Mouse (Mus musculus) stomach, embryonic 16.5 days (tissue): ENCODE results near the gene Dnmt3c. TPM values are rescaled to one million over a fixed set of nuclear protein-coding genes. Genes with fewer than 3 reads are reported as not detected.

Experiments
- ATAC-seq: fragments of 200-750 bp; cut with Nextera tagmentation; 2 replicates; pipeline ENCODE4 v1.8.0; 2017; ENCODE audit warnings: moderate number of reproducible peaks, moderate TSS enrichment; ENCODE audit not compliant: insufficient read depth, low FRiP score
- H3K27ac ChIP-seq: fragments of 300-500 bp; sonication (generic); 2 replicates; pipeline ENCODE4 v1.5.1; 2014; ENCODE audit warnings: low read length
- H3K27me3 ChIP-seq: fragments of 300-500 bp; sonication (generic); 2 replicates; pipeline ENCODE4 v1.6.1; 2014; ENCODE audit warnings: low read length, control low read depth, mixed read lengths; ENCODE audit not compliant: control insufficient read depth, insufficient read depth
- H3K36me3 ChIP-seq: fragments of 300-500 bp; sonication (generic); 2 replicates; pipeline ENCODE4 v1.6.1; 2014; ENCODE audit warnings: low read length; ENCODE audit not compliant: control insufficient read depth, insufficient read depth
- H3K4me1 ChIP-seq: fragments of 300-500 bp; sonication (generic); 2 replicates; pipeline ENCODE4 v1.6.1; 2014; ENCODE audit warnings: low read length, control low read depth, mixed read lengths; ENCODE audit not compliant: control insufficient read depth, insufficient read depth
- H3K4me2 ChIP-seq: fragments of 300-500 bp; sonication (generic); 2 replicates; pipeline ENCODE4 v1.6.1; 2014; ENCODE audit warnings: low read depth, low read length, mixed read lengths
- H3K4me3 ChIP-seq: fragments of 300-500 bp; sonication (generic); replicated peaks from 2 replicates; pipeline ENCODE4 v1.5.1; 2014; ENCODE audit warnings: mild to moderate bottlenecking, low read length
- H3K9ac ChIP-seq: fragments of 300-500 bp; sonication (generic); 2 replicates; pipeline ENCODE4 v1.6.1; 2014; ENCODE audit warnings: low read length
- H3K9me3 ChIP-seq: fragments of 300-500 bp; sonication (generic); replicated peaks from 2 replicates; pipeline ENCODE4 v1.6.1; 2016; ENCODE audit warnings: low read length, control low read depth; ENCODE audit not compliant: control insufficient read depth
- WGBS: fragments of 180-500 bp; shearing (Covaris S2); extraction: QIAGEN DNeasy Blood & Tissue Kit; methylation state at CpG from one replicate; pipeline ENCODE4 v1.1.7; 2014; 5-methylcytosine and 5-hydroxymethylcytosine counted together
- polyA plus RNA-seq: library from polyadenylated mRNA; unstranded; fragments of >200 nt; fragmentation: Nextera tagmentation; extraction: Ambion mirVana; gene quantifications from 2 replicates; pipeline ENCODE4 v1.2.1, GENCODE M21; 2015

Gene Dnmt3c
- polyA plus RNA-seq, 1 experiment from 2014 or later: 0.06 TPM

DNA sequence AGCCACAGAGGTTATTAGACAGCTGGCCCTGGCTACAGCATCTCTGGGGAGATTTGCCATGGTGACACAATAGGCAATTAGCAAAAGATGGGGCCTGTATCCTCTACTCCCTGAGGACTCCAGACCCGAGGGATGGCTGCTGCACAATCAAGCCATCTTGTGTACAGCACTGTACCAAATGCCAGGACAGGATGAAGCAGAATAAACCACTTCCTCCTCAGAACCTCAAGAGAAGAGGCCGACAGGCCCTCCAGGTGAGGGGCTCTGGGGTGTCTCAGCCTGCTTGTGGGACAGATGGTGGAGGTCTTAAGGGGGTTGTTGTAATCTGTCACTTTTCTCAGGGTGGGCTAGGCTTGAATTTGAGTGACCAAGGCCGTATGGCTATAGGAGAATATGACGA, 37.6 kb downstream of the Dnmt3c start:
- no peaks in the 10 kb centered on the region for H3K9me3 ChIP-seq
- no peak overlapping the region for H3K4me2 ChIP-seq
- H3K27ac ChIP-seq: no peak overlapping the region
- no peaks in the 10 kb centered on the region for H3K36me3 ChIP-seq
- H3K27me3 ChIP-seq: no peaks in the 10 kb centered on the region
- no peak for ATAC-seq
- H3K4me3 ChIP-seq: no peak overlapping the region
- H3K4me1 ChIP-seq: no peaks in the 10 kb centered on the region
- WGBS: 71% methylated on average over 4 of the region's 4 CpGs
- H3K9ac ChIP-seq: no peak overlapping the region

DNA sequence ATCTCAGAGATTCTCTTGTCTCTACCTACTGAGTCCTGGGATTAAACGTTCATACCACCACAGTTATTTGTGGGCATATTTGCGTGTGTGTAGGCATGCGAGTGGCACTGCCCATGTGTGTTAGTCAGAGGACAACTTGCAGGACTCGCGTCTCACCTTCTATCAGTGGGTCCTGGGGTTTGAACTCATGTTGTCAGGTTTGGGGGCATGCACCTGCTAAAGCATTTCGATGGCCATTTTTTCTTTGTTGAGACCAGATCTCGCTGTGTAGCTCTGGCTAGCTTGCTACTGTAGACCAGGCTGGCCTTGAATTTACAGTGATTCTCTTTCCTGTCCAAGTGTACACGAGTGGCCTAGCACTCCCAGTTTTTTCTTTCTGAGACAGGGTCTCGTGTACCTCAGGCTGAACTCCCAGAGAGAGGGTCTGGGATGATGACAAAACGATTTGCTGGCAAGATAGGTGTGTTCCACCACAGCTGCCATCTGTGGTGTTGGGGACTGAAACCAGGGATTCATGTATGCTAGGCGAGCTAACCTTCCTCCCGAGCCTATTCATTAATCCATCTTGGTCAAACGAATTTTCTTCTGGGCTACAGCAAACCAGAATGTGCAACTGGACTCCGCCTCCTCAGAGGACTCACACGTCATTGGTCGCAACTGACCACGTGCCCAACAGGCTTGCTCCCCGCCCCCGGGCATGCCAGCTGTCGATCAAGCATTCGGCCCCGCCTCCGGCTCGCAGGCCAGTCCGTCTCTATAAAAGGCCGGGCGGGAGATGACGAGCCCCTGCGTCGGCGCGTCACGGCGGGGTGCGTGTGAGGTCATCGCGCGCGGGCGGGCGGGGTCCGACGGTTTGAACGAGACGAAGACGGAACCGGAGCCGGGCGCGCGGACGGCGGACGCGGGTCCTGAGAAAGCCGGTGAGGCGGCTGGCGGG, 44.3 kb downstream of the Dnmt3c start, which contains the start of gene Mapre1:
TSS of gene Mapre1 (plus strand) at position 775 of the 937 bp plus-strand sequence.
- Histone ChIP-seq H3K4me3 (peak within 1 kb of the TSS; percentile 61), H3K4me1 (peaks cover 19% of the 10 kb centered on the region), H3K4me2 (peak within 1 kb of the TSS; percentile 89), H3K9me3 (no peaks in the 10 kb centered on the region), H3K27me3 (no peaks in the 10 kb centered on the region), H3K36me3 (no peaks in the 10 kb centered on the region), H3K9ac (peak within 1 kb of the TSS; percentile 97), H3K27ac (peak within 1 kb of the TSS; percentile 94)
- 10% methylated on average over 58 of the region's 58 CpGs for WGBS
- ATAC-seq: peak; percentile 98

DNA sequence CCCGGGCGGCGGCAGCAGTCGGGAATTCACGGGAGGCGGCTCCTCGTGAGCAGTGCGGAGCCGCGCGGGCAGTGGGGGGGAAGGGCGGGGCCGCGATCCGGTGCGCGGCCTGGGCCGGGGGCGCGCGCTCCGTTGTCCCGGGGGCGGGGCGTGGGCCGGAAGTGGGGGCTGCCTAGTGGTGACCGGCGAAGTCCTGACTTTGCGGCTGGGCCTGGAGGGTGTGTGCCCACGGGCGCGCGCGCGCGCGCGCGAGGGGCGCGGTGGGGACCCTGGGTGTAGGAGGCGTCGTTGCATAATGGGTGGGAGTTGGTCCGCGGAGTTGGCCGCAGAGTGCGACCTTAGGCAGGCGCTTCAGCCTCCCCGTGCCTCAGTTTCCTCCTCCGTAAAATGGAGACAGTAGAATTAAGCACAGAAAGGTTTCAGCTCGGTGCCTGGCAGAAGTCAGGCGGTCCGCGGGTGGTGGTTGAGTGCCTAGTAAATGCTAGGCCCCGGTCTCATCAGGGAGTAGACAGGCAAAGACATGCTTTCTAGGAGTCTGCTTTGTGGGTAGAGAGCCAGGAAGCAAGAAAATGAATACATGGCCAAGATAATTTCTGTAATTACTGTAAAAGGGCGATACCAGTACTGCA, 45.1 kb downstream of the Dnmt3c start:
- Histone ChIP-seq H3K9ac (peak overlapping the region; percentile 97), H3K4me1 (peaks cover 19% of the 10 kb centered on the region), H3K27me3 (no peaks in the 10 kb centered on the region), H3K9me3 (no peaks in the 10 kb centered on the region), H3K4me3 (peak overlapping the region; percentile 61), H3K36me3 (no peaks in the 10 kb centered on the region), H3K27ac (peak overlapping the region; percentile 94), H3K4me2 (peak overlapping the region; percentile 89)
- 1% methylated on average over 56 of the region's 56 CpGs for WGBS
- ATAC-seq: peak; percentile 87

DNA sequence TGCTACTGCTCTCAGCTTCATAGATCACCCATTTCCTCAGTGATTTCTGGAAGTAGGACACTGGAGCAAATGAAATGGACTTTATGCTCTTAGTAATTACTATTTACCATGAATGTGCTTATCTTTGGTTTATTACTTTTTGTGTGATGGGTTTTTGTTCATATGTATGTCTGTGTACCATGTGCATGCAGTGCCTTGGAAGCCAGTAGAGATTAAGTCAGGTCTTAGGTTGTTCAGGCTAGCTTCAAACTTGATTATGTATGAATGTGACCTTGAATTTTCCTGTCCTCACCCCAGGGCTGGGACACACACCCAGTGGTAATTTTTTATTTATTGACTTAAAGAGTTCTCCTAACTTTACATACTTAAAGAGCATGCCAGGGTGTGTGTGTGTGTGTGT, 51.5 kb downstream of the Dnmt3c start:
- no peak overlapping the region for H3K27ac ChIP-seq
- no peak overlapping the region for H3K4me3 ChIP-seq
- H3K9ac ChIP-seq: no peak overlapping the region
- no peak overlapping the region for H3K4me2 ChIP-seq
- no peaks in the 10 kb centered on the region for H3K27me3 ChIP-seq
- H3K9me3 ChIP-seq: no peaks in the 10 kb centered on the region
- ATAC-seq: no peak
- peaks cover 8% of the 10 kb centered on the region for H3K4me1 ChIP-seq
- no peaks in the 10 kb centered on the region for H3K36me3 ChIP-seq

DNA sequence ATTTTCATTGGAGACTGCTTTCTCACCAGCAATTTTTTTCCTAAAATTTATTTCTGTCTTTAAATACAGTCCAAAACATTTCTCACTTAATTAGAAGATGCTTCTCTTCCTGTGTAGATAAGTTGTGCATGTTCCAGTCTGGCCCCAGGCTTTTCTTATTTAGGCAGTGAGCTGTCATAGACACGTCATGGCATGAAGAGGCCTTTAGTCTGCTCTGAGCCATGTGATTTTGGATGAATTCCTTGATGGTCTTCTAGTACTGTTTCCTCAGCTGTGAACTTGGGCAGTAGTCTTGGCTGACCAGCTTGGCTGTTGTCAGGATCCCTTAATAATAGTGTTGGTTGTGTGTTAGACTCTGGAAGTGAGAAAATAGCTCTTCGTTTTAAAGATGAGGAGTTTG, 53.9 kb downstream of the Dnmt3c start:
- WGBS: 85% methylated on average over 2 of the region's 2 CpGs
- Histone ChIP-seq H3K4me3 (no peak overlapping the region), H3K27me3 (no peaks in the 10 kb centered on the region), H3K9ac (no peak overlapping the region), H3K27ac (no peak overlapping the region), H3K4me1 (no peaks in the 10 kb centered on the region), H3K36me3 (no peaks in the 10 kb centered on the region), H3K4me2 (no peak overlapping the region), H3K9me3 (no peaks in the 10 kb centered on the region)
- no peak for ATAC-seq

DNA sequence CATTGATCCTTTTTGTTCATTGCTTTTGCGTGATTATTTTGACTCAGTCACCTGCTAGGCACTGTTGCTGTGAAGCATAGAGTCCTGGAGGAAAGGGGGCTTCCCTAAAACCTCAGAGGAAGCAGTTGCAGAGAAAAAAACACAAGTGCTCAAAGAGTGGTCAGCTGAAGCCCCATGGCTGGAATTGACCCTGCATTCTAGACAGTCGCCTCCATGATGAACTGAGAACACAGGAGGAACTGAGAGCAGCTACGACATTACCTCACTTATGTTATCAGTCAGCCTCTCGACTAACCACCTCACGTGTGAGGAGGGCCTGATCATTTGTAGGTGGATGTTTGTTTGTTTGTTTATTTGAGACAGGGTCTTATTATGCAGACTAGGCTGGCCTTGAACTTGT, 65.7 kb downstream of the Dnmt3c start:
- H3K27me3 ChIP-seq: no peaks in the 10 kb centered on the region
- WGBS: 86% methylated on average over 5 of the region's 5 CpGs
- no peak overlapping the region for H3K27ac ChIP-seq
- no peak for ATAC-seq
- H3K9ac ChIP-seq: no peak overlapping the region
- peaks cover 19% of the 10 kb centered on the region; the same call in 1 of the 2 replicates for H3K36me3 ChIP-seq
- no peaks in the 10 kb centered on the region for H3K4me1 ChIP-seq
- H3K4me2 ChIP-seq: no peak overlapping the region
- H3K4me3 ChIP-seq: no peak overlapping the region
- H3K9me3 ChIP-seq: no peaks in the 10 kb centered on the region

DNA sequence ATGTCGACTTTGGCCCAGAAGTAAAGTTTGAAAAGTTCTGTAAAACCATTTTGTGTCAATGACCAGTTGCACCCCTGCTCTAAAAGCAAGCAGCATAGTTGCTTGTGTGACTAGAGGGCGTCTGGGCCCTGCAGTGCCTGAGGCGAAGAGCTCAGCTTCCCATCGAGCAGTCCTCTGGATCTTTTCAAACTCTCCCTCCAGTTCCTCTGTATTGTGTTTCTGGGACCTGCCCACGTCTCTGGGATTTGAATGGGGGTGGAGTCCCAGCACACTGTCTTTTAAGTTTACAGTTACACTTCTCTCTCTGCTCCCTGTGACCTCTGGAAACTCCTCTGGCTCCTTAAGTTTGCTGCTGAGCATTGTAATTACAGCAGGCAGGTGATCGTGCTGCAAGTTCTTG, 71.0 kb downstream of the Dnmt3c start:
- H3K36me3 ChIP-seq: peaks cover 10% of the 10 kb centered on the region; the same call in 1 of the 2 replicates
- WGBS: 55% methylated on average over 6 of the region's 6 CpGs
- H3K4me1 ChIP-seq: no peaks in the 10 kb centered on the region
- no peak overlapping the region for H3K9ac ChIP-seq
- no peak overlapping the region for H3K27ac ChIP-seq
- H3K9me3 ChIP-seq: no peaks in the 10 kb centered on the region
- H3K27me3 ChIP-seq: no peaks in the 10 kb centered on the region
- no peak overlapping the region for H3K4me2 ChIP-seq
- no peak overlapping the region for H3K4me3 ChIP-seq
- ATAC-seq: no peak

DNA sequence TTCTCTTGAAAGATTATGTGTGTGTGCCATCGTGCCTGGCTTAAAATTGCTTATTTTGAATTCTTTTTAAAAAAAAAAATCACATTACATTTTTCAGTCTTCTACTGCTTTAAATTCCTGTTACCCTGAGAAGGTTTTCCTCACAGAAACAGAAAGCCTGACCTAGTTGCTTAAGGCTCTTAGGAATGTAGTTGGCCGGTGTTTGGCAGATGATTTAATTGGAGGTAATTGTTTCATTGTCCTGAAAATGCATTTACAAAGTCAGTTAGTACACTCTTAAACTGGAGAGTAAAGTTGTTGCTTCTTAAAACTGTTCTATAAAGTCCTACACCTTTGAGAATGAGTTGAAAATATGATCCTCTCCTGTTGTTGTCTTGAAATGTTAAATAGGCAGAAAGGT, 72.4 kb downstream of the Dnmt3c start:
- Histone ChIP-seq H3K27ac (no peak overlapping the region), H3K9me3 (no peaks in the 10 kb centered on the region), H3K4me1 (no peaks in the 10 kb centered on the region), H3K4me2 (no peak overlapping the region), H3K4me3 (no peak overlapping the region), H3K27me3 (no peaks in the 10 kb centered on the region), H3K36me3 (peaks cover 10% of the 10 kb centered on the region; the same call in 1 of the 2 replicates), H3K9ac (no peak overlapping the region)
- ATAC-seq: no peak
- WGBS: 91% methylated on average over 2 of the region's 2 CpGs

DNA sequence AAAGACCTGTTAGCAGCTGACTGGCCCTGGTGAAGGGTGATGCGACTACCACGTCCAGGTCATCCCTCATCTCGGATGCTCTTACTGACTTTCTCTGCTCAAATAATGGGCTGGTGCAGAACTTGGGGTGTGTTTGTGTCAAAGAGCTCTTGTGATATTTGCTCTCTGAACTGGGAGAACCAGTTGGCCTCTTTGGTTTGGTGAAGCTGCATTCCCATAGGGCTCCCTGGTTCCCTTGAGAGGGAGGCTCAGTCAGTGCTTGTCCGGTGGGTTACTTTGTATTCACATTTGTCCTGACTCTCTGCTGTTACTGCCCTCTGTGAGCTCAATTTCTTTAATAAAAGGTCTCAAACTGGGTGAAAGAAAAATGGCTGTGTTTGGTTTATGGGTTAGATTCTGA, 76.5 kb downstream of the Dnmt3c start:
- no peak overlapping the region for H3K4me2 ChIP-seq
- WGBS: 70% methylated on average over 4 of the region's 4 CpGs
- no peaks in the 10 kb centered on the region for H3K27me3 ChIP-seq
- H3K27ac ChIP-seq: no peak overlapping the region
- no peaks in the 10 kb centered on the region for H3K9me3 ChIP-seq
- no peak overlapping the region for H3K4me3 ChIP-seq
- no peaks in the 10 kb centered on the region for H3K4me1 ChIP-seq
- no peak for ATAC-seq
- H3K36me3 ChIP-seq: peaks cover 5% of the 10 kb centered on the region; the same call in 1 of the 2 replicates
- no peak overlapping the region for H3K9ac ChIP-seq
